Mouse (Mus musculus) frontal cortex, adult (tissue): ENCODE measurements around the gene Il1b.

Experiments used
- ATAC-seq: cut with Nextera tagmentation; 2 replicates; pipeline ENCODE4 v1.9.2; 2017; ENCODE audit warnings: mild to moderate bottlenecking, moderate library complexity, mixed read lengths; ENCODE audit not compliant: low TSS enrichment

Gene Il1b

GRCm38 (mm10) chr2:129371039-129371438 is at the start of gene Il1b:
Gene Il1b, minus strand, starts transcription at chr2:129371139.
- no peak for ATAC-seq

DNA sequence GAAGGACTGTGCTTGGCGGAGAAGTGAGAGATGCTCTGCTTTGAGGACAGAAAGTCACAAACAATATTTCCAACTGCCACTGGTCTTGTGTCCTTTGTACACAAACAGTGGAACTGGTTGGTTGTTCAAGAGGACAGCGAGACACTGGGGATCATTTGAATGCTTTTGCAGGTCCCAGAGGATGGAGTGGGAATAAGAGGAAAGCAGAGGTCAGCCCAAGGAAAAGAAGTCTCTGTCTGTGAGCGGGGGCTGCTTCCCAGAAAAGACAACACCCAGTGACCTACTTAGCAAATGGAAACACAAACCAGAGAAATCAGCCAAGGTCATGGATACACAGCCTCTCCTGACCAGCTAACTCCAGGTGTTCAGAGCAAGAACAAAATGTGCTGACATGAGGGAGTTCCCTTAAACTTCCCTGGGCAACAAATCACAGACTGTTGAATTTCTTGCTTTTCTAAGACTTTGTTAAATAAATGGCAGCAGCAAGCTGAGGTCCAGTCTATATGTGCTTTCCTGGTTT is 48.5 kb upstream of the Il1b start:
- no peak for ATAC-seq

DNA sequence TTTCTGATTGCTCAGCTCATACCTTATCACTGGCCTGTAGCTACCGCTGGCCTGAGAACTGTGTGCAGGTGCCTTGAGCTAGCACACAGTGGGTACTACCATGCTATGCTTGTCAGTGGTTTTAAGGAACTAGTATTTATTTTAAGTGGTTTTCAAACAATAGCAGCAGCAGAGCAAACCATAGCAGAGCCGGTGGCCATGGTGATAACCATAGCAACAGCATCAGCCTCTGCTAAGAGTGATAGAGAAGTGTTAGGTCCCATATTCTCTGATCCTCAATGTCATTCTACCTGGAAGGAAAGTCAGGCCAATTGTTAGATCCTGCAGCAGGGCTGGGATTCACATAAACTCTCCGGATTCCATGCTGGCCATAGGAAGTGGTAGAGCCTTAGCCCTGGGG is 43.7 kb upstream of the Il1b start:
- peak; percentile 45; the same call in 1 of the 2 replicates for ATAC-seq

DNA sequence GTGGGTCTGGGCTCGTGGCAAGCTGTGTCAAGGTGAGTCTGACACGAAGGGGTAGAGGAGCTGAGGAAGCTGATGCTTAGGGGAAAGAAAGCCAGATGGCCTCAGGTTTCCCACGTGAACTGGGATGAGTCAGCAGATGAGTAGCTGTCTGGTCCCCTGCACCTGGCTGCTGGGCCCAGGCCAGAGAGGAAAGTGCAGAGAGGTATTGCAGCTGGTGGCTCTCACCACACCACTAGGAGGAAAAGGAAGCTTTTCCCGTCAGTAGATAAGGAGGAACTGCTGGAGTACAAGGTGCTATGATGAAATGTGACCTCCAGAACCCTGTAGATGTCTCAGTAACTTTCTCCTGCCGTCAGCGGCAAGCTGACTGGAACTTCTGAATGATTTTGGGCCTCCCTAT is 42.5 kb upstream of the Il1b start:
- no peak for ATAC-seq

GRCm38 (mm10) chr2:129411651-129412050 is 40.7 kb upstream of the Il1b start:
- no peak for ATAC-seq

GRCm38 (mm10) chr2:129410344-129410743 is 39.4 kb upstream of the Il1b start:
- no peak for ATAC-seq

- ATAC-seq: peak; percentile 92
Measured at GRCm38 (mm10) chr2:129408476-129408875, 37.5 kb upstream of the Il1b start.

DNA sequence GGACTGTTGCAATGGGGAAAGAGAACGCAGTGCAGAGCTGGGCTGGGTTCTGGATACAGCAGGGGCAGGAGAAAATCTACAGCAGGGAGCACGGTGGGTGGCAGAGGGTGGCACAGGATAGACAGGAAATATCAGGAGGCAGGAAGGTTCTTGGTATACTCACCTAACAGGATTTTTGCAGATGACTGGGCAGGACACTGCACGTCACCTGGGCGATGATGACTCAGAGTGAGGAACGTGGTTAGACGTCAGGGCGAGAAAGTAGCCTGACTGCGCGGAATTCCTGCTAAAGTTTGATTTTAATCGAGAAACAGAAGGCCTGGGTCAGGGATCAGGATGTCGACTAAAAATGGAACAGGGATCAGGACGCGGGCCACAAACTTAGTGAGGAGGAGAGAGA is 36.7 kb upstream of the Il1b start:
- no peak for ATAC-seq

DNA sequence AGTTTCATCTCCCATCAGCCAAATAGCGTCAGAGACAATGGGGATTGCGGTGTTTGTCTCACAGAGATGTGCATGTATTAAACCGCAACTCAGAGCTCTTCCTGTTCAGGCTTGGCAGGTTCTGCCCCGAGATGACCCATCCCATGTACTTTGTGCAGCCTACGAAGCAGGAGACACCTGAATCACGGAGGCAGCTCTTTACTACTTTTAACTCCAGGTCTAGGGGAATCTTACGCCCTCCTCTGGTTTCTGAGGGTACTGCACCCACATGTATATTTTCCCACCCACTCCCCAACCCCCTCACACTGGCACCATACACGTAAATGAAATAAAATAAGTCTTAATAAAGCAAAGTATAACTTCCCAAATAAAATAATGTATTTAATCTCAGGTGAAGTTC is 35.6 kb upstream of the Il1b start:
- ATAC-seq: no peak

DNA sequence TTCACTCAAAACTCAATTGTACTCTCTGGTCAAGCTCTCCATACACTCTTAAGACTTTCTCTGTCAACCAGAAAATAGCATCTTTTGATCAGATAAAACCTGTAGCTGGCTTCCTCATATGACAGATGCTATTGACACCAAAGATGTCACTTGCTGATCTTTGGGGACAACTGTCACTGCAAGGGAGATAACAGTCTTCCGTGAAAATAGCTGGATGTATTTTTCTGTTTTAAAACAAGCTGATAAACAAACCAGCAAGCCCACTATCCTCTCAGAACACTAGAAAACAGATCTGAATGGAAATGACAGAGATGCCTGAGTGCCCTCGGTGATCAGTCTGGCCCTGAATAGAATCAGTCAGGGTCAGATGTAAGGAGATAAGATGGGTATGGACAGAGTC is 32.8 kb upstream of the Il1b start:
- no peak for ATAC-seq

GRCm38 (mm10) chr2:129402330-129402729 is 31.4 kb upstream of the Il1b start:
- ATAC-seq: no peak

DNA sequence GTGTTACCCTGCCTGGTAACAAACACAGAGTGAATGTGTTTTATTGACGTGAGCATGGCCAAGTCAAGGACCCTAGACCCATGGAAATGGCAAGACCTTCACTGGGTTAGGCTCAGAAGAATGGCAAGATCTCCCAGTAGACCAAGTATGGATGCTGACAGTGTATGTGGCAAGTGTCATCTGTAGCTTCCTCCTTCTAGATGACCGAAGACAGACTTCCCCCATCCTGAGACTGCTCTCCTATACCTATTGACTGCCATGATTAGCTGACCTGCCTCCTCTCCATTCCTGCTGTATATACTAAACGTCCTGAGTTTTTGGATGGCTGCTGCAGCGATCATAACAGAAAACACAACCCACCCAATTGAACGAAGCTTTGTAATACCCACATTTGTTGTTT is 30.9 kb upstream of the Il1b start:
- ATAC-seq: no peak

DNA sequence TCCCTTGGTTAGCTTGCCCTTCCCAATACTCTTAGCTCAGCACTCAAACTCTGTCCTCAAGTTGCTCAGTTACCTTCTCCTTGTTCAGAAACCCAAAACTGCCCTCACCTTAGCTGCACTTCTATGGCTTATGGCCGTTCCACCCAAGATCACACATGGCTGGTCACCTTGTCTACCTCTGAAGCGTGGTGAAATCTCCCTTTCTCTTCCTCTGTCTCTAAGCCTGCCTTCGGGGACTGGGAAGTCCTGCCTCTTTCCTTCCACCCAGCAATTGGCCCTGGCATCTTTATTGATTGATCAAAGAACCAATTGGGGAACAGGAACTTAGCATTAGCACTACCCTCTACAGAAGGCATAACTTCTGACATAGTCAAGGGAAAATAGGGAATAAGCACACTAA is 27.2 kb upstream of the Il1b start:
- ATAC-seq: no peak

GRCm38 (mm10) chr2:129393524-129393923 is 22.6 kb upstream of the Il1b start:
- peak; percentile 59; the same call in 1 of the 2 replicates for ATAC-seq

DNA sequence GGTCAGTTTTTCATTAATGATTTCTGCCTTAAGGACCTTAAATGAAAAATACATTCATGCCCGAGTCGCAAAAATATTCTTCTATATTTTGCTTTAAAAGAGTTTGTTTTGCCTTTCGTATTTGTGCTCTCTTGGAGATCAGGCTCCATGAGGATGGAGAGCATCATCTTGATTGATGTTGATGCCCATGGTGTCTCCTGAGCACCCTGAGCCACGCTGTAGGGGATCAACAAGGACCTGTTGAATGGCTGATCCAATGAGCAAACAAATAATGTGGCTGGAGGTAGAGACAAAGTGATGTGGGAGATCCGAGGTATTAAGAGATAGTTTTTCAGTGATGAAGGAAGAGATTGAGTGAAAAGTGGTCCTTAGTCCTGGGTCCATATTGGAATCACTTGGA is 19.2 kb upstream of the Il1b start:
- ATAC-seq: no peak

DNA sequence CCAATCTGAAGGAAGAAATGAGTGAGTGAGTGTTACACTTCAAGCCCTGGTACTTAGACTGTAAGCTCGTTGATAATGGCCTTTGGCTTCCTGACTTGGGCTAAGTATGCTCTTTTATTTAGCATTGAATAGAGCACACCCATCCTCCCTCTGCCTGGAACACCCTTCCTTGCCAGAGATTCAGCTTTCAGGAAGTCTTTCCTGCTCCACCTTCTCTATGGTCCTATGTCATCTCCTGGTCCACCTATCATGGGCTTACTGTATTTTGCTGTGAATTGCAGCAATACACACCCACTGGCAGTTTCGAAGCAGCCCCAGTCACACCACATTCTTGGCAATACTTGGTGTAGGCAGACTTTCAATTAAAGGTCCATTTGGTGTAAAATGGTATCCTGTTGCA is 18.4 kb upstream of the Il1b start:
- ATAC-seq: no peak

- no peak for ATAC-seq
Measured at GRCm38 (mm10) chr2:129385331-129385730, 14.4 kb upstream of the Il1b start.

GRCm38 (mm10) chr2:129384272-129384660 is 13.3 kb upstream of the Il1b start:
- ATAC-seq: no peak

DNA sequence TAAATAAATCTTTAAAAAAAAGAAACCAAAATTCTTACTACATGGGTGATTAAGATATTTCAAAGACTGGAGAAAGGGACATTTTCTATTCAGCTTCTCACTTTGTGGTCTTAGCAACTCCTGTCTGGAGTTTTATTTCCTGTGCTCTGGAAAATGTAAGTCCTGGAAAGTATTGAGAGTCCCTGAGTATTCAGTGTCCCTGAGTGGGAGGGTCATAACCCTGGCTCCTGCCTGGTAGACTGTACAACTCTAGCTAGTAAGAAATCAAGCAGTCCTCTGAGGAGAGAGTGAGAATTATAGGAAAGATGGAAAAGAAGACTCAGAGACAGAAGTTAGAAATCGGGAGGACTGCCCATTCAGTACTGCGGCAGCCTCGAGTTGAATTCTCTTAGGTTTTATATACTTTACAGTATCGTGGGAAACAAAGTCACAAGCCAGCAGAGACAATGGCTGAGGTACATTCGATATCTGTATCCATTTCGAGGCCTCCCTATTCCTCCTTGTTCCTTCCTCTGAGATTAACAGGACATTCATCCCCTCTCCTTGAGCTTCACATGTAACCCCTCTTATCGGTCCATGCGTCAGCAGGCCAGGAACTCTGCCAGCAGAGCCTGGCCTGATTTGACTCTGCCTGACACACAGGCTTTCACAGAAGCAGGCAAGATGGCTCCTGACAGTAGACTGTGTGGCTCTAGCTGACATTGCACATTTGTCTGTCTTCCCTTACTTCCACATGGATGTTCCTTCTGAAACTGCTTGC is 12.8 kb upstream of the Il1b start:
- ATAC-seq: no peak

DNA sequence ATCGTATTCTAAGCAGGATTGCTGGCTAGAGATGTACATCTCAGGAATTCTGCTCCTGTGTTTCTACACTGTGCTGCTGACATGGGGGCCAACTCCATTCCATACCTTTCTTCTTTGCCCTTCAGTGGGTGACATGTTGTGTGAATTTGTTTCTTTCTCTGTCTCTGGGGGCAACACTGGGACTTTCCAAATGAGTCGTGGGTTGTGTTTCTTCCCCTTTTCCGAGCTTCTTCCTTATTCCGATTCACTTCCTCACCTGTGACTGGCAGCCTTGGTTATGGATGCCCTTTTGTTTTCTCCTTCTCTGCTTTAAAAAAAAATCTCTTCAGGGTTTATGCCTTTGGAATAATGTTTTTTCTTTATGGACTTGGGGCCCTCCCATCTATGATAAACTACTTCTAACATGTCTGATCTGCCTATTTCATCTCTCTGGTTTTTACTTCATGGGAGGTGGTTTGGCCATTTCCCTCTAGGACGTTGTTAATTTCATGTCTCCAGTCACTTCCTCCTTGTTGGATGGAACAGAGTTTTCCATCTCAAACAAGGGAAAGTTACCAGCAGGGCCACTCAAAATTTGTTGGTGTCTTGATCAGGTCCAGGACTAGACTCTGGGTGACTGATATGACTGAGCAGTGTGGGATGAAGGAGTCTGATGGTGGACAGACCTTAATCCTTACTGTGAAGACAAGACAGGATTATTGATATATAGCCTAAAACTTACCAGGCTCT is 10.0 kb upstream of the Il1b start:
- no peak for ATAC-seq

- no peak for ATAC-seq
Measured at GRCm38 (mm10) chr2:129380211-129380610, 9.3 kb upstream of the Il1b start.

GRCm38 (mm10) chr2:129373307-129373706 is 2.4 kb upstream of the Il1b start:
- no peak for ATAC-seq

- ATAC-seq: no peak
Measured at GRCm38 (mm10) chr2:129369615-129370014, 1.3 kb downstream of the Il1b start.
